Mouse (Mus musculus): Measurements from ENCODE around the gene Gm10192. TPM values are rescaled to one million over a fixed set of nuclear protein-coding genes. Genes with fewer than 3 reads are reported as not detected.
"Not testable (repeated sequence)": the region's sequence is repeated elsewhere in the genome, so short reads cannot be mapped to it uniquely, and the experiment has no call there.

Gm10192 gene
- total RNA-seq (2021): not detected in 2 replicates
- long read RNA-seq: 0 reads

GRCm38 (mm10) chr4:97183066-97183465 is at the start of gene Gm10192:
Gene Gm10192, minus strand, starts transcription at chr4:97183166.
- not testable (repeated sequence) for DNase-seq

GRCm38 (mm10) chr4:97230411-97231104 is 47.6 kb upstream of the Gm10192 start:
- no peak for DNase-seq

- no peak for DNase-seq
These were observed 36.7 kb upstream of the Gm10192 start for GRCm38 (mm10) chr4:97219701-97220100.

- DNase-seq: no peak
These were observed 34.9 kb upstream of the Gm10192 start for GRCm38 (mm10) chr4:97217906-97218305.

- no peak for DNase-seq
These were observed 29.5 kb upstream of the Gm10192 start for GRCm38 (mm10) chr4:97212514-97212913.

- DNase-seq: not testable (repeated sequence)
These were observed 20.0 kb upstream of the Gm10192 start for GRCm38 (mm10) chr4:97202986-97203385.

GRCm38 (mm10) chr4:97193176-97193575 is 10.2 kb upstream of the Gm10192 start:
- DNase-seq: no peak

GRCm38 (mm10) chr4:97192601-97193000 is 9.6 kb upstream of the Gm10192 start:
- DNase-seq: no peak

- DNase-seq: no peak
These were observed 2.6 kb downstream of the Gm10192 start for GRCm38 (mm10) chr4:97180396-97180795.

- no peak for DNase-seq
These were observed 26.1 kb downstream of the Gm10192 start for GRCm38 (mm10) chr4:97156841-97157345.

- DNase-seq: no peak
These were observed 26.9 kb downstream of the Gm10192 start for GRCm38 (mm10) chr4:97156084-97156483.

GRCm38 (mm10) chr4:97153554-97153953 is 29.4 kb downstream of the Gm10192 start:
- DNase-seq: no peak

- DNase-seq: no peak
These were observed 40.5 kb downstream of the Gm10192 start for GRCm38 (mm10) chr4:97142484-97142883.
